Mouse (Mus musculus): ENCODE results near the gene Trim38.
"Not testable (repeated sequence)": the region's sequence is repeated elsewhere in the genome, so short reads cannot be mapped to it uniquely, and the experiment has no call there.

Trim38 gene

DNA sequence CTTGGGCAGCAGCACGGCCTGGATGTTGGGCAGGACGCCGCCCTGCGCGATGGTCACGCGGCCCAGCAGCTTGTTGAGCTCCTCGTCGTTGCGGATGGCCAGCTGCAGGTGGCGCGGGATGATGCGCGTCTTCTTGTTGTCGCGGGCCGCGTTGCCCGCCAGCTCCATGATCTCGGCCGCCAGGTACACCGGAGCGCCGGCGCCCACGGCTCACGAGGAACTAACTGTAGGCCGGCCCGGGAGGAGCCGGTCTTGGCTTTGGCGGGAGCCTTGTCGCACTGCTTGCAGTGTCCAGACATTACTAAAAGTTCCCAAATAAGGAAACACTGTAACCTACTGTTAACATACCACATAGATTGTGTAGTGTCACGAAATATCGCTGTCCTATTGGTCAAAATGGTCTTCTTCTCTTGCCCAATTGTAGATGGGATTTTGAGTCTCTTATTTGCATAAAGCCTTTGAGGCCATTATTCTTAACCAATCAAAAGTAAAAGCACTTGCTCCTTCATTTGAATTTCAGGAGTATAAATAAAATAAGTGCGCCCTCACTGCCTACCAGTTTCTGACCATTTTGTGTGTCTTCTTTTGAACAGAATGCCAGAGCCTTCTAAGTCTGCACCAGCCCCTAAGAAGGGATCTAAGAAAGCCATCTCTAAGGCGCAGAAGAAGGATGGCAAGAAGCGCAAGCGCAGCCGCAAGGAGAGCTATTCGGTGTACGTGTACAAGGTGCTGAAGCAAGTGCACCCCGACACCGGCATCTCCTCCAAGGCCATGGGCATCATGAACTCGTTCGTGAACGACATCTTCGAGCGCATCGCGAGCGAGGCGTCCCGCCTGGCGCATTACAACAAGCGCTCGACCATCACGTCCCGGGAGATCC is 23.3 kb upstream of the Trim38 start, which contains the start of gene Hist1h2bb:
Gene Hist1h2bb, plus strand, starts transcription at position 534 of the 880 bp plus-strand sequence.
- DNase-seq, result peak; percentile 70

DNA sequence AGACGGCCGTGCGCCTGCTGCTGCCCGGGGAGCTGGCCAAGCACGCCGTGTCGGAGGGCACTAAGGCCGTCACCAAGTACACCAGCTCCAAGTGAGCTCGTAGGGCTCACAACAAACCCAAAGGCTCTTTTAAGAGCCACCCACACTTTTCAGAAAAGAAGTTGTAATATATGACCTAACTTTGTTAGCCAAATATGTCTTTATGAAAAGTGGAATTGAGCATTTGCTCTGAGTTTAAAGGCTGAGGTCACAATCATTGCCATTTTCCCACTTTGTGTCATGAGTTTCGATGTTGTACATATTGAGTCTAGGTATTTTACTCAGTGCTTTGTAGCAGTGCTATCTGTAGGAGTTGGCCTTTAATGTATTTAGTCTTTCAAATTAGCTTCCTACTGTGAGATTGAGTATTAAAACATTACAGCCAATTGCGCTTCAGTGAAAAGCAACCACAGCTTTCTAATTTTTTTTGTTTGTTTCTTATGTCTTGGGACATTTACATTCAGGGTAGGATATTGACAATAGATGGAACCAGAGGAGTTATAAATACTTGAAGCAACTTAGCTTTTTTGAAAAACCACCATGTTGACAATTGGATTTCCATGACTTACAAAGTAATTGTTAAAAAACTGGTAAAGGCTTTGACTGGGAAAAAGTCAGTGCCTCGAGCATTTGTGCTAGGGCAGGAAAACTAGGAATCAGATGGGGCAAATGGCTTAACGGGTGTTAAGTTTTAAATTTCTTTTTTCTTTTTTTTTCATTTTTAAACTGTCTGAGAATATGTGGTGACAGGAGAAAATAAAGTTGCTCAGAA is 22.4 kb upstream of the Trim38 start:
- DNase-seq, result no peak

DNA sequence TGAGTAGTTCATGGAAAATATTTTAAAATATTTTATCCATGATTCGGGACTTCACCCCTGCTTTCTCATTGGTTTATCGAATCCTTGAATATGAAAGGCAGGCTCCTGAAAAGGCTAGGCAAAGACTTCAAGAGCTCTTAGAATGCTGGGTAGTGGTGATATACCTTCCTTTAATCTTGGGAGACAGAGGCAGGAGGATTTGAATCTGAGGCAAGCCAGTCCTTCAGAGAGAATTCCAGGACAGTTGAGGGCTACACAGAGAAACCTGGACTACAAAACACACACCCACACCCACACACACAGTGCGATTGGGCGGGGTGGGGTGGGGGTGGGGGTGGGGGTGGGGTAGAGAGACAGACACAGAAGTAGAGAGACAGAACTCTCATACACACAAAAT is 21.8 kb upstream of the Trim38 start:
- no peak for DNase-seq

- no peak for DNase-seq
Measured at GRCm38 (mm10) chr13:23749563-23750121, 20.1 kb upstream of the Trim38 start.

GRCm38 (mm10) chr13:23750839-23751477 is 18.8 kb upstream of the Trim38 start, which contains the start of gene Hist1h2ab:
Gene Hist1h2ab (plus strand): TSS chr13:23751126.
- DNase-seq, result not testable (repeated sequence)

- DNase-seq, result no peak
Measured at GRCm38 (mm10) chr13:23751478-23751956, 18.2 kb upstream of the Trim38 start.

DNA sequence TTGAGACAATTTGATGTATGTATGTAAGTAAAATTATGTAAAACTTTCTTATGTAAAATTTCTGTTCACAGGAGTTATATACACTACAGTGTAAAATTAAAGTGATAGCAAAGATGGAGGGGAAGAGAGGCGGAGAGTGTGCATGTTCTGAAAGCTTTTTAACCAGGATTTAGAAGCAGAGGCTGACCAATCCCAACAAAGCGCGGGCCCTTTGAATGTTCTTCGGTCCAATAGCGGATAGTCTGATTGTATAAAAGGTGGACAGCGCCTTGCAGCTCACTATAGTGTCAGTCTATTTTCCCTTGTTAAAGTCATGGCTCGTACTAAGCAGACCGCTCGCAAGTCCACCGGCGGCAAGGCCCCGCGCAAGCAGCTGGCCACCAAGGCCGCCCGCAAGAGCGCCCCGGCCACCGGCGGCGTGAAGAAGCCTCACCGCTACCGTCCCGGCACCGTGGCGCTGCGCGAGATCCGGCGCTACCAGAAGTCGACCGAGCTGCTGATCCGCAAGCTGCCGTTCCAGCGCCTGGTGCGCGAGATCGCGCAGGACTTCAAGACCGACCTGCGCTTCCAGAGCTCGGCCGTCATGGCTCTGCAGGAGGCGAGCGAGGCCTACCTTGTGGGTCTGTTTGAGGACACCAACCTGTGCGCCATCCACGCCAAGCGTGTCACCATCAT is 17.5 kb upstream of the Trim38 start, which contains the start of gene Hist1h3b:
Gene Hist1h3b, plus strand, starts transcription at position 201 of the 675 bp plus-strand sequence.
- DNase-seq, result peak; percentile 59

- DNase-seq, result no peak
Measured at GRCm38 (mm10) chr13:23752742-23753172, 17.0 kb upstream of the Trim38 start.

DNA sequence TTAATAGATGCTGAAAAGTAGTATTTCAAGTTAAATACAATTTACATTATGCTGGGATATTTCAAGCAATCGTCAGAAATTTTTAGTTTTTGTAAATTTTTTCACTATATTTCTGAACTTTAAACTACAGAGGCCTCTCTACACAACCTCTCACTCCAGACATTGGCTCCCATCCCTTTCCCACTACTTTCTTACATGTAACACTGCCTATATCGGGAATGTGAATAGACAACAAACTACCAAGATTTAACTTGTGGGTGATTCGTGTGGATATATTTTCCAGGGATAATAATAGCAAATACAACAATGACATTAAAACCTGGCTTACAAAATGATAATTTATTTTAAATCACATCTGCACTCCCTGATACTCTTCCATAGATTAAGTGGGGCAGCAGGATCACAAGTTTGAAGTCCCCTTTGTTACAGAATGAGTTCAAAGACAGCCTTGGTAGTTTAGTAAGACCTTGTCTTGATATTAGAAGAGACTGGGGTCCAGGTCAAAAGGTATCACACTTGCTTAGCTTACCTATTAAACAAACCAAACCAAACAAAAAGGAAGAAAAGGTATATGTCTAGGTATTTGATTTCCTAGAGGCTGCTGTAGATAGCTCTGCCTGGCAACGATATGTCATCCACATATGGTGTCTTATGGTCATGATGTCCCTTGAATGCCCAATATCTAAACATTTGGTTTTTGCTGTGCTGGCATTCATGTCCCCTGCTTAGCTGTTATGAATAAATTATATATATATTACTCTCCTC is 16.2 kb upstream of the Trim38 start:
- no peak for DNase-seq

GRCm38 (mm10) chr13:23755000-23755399 is 14.7 kb upstream of the Trim38 start:
- DNase-seq, result no peak

- peak; percentile 79 for DNase-seq
Measured at GRCm38 (mm10) chr13:23756790-23757189, 12.9 kb upstream of the Trim38 start, which contains the start of gene Hist1h4b. Gene Hist1h4b (plus strand): TSS chr13:23757013.

- no peak for DNase-seq
Measured at GRCm38 (mm10) chr13:23757211-23757773, 12.4 kb upstream of the Trim38 start.

GRCm38 (mm10) chr13:23757921-23758320 is 11.8 kb upstream of the Trim38 start:
- no peak for DNase-seq

- no peak for DNase-seq
Measured at GRCm38 (mm10) chr13:23759251-23759771, 10.4 kb upstream of the Trim38 start.

DNA sequence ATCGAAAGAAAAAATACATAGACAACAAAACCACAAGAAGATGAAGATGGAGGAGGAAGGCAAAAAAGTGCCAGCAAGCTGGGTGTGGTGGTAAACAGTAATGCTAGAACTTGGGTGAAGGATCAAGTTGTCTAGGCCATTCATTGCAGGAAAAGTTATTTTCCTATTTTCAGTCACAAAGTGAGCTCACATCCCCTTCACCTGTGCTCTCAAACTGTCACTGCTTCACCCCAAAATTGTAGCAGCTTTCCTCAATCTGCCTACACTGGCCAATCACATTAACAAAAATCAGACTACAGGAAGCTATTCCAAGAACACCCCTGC is 9.8 kb upstream of the Trim38 start:
- no peak for DNase-seq

GRCm38 (mm10) chr13:23760240-23760971 is 9.3 kb upstream of the Trim38 start:
- no peak for DNase-seq

DNA sequence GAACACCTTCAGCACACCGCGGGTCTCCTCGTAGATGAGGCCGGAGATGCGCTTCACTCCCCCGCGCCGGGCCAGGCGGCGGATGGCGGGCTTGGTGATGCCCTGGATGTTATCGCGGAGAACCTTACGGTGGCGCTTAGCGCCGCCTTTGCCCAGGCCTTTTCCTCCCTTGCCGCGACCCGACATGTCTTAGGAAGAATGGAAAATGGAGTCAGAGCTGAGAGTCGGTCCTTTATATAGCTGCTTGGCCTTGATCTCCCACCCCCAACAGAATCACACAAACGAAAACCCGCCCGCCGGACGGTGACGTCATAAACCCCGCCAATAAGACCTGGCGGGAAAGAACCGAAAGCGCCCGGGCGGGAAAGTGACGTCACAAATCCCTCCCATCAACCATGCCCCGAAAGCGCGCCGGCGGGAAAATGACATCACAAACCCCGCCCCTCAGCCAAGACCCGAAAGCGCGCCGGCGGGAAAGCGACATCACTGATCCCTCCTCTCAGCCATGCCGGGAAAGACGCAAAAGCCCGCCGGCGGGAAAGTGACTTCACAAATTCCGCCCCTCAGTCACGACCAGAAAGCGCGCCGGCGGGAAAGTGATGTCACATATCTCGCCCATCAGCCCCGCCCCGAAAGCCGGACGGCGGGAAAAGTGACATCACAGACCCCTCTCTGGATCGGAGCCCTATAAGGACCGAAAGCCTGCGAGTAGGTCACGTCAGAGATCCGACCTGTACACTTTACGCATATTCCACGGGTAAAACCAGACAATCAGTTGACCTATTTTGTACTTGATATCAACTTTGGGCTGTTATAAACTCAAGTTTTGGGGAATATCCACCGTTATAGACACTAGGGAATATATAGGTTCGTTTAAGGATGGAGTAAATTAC is 8.5 kb upstream of the Trim38 start, which contains the start of gene Hist1h4a:
Gene Hist1h4a, minus strand, starts transcription at position 259 of the 893 bp plus-strand sequence.
- DNase-seq, result peak; percentile 98

Data from cerebellum, adult 11 months (tissue).